Mouse (Mus musculus) intestine, embryonic 15.5 days (tissue): ENCODE measurements around the gene Tenm4. TPM values are rescaled to one million over a fixed set of nuclear protein-coding genes. Genes with fewer than 3 reads are reported as not detected.

ENCODE experiments used
- ATAC-seq: fragments of 200-750 bp; cut with Nextera tagmentation; 2 replicates; pipeline ENCODE4 v1.8.0; 2017; ENCODE audit warnings: moderate TSS enrichment, moderate library complexity
- H3K27ac ChIP-seq: fragments of 300-500 bp; sonication (generic); 2 replicates; pipeline ENCODE4 v1.5.1; 2015; ENCODE audit warnings: mild to moderate bottlenecking, inconsistent platforms
- H3K27me3 ChIP-seq: fragments of 300-500 bp; sonication (generic); replicated peaks from 2 replicates; pipeline ENCODE4 v1.6.1; 2015; ENCODE audit warnings: inconsistent platforms
- H3K36me3 ChIP-seq: fragments of 300-500 bp; sonication (generic); 2 replicates; pipeline ENCODE4 v1.6.1; 2015; ENCODE audit warnings: inconsistent platforms
- H3K4me1 ChIP-seq: fragments of 300-500 bp; sonication (generic); replicated peaks from 2 replicates; pipeline ENCODE4 v1.6.1; 2015; ENCODE audit warnings: inconsistent platforms
- H3K4me2 ChIP-seq: fragments of 300-500 bp; sonication (generic); replicated peaks from 2 replicates; pipeline ENCODE4 v1.6.1; 2015; ENCODE audit warnings: mild to moderate bottlenecking, inconsistent platforms
- H3K4me3 ChIP-seq: fragments of 300-500 bp; sonication (generic); replicated peaks from 2 replicates; pipeline ENCODE4 v1.5.1; 2015; ENCODE audit warnings: inconsistent platforms
- H3K9ac ChIP-seq: fragments of 300-500 bp; sonication (generic); 2 replicates; pipeline ENCODE4 v1.6.1; 2015; ENCODE audit warnings: inconsistent platforms
- H3K9me3 ChIP-seq: fragments of 300-500 bp; sonication (generic); 2 replicates; pipeline ENCODE4 v1.6.1; 2016; ENCODE audit warnings: inconsistent platforms
- WGBS: fragments of 180-500 bp; shearing (Covaris S2); methylation state at CpG from one replicate; pipeline ENCODE4 v1.1.7; 2015; 5-methylcytosine and 5-hydroxymethylcytosine counted together
- polyA plus RNA-seq: library from polyadenylated mRNA; unstranded; fragments of >200 nt; fragmentation: Nextera tagmentation; extraction: Ambion mirVana; gene quantifications from 2 replicates; pipeline ENCODE4 v1.2.1, GENCODE M21; 2015

The Tenm4 gene
- polyA plus RNA-seq, 1 experiment from 2014 or later: 22.0 TPM

DNA sequence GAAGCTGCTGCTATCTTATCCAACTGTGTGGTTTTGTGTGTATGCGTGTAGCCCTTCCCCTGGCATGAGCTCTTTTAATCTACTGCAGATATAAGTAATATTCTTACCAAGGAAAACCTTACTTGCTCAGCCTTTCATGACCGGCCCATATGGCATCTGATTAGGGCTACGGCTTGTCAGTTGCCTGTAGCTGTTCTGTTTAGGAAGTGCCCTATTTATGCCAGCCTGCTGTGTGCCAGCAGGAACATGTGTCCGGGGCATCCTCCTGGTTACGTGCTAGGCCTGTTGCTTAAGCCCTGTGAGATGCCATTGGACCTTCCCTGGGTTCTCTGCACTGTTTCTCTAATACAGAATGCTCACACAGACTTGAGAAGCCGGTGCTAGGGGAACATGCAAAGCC is 655.1 kb downstream of the Tenm4 start:
- 89% methylated on average over 6 of the region's 6 CpGs for WGBS
- H3K4me2 ChIP-seq: no peak overlapping the region
- no peaks in the 10 kb centered on the region for H3K36me3 ChIP-seq
- no peak overlapping the region for H3K9ac ChIP-seq
- no peak for ATAC-seq
- no peaks in the 10 kb centered on the region for H3K4me1 ChIP-seq
- H3K4me3 ChIP-seq: no peak overlapping the region
- no peaks in the 10 kb centered on the region for H3K27me3 ChIP-seq
- H3K27ac ChIP-seq: no peak overlapping the region
- H3K9me3 ChIP-seq: no peaks in the 10 kb centered on the region

DNA sequence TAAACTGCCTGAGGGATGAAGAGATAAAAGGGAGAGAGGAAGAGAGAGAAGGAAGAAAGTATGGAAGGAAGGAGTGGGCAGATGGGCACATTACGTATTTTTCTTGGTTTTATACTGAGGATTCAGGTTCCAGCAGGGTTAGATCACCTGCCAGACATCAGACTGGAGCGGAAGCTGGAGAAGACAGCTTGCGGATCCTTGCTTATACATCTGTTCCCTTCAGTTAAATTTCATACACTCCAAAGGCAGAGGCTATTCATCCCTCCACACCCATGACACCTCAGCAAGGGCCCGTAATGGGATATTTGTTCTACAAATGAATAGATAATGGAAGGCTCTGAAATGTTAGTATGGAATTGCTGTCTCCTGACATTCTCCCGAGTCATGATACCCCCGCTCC is 655.6 kb downstream of the Tenm4 start:
- Histone ChIP-seq H3K4me1 (no peaks in the 10 kb centered on the region), H3K27ac (no peak overlapping the region), H3K4me3 (no peak overlapping the region), H3K36me3 (no peaks in the 10 kb centered on the region), H3K9me3 (no peaks in the 10 kb centered on the region), H3K9ac (no peak overlapping the region), H3K27me3 (no peaks in the 10 kb centered on the region), H3K4me2 (no peak overlapping the region)
- ATAC-seq: no peak
- WGBS: 84% methylated on average over 6 of the region's 6 CpGs

- Histone ChIP-seq H3K4me2 (no peak overlapping the region), H3K9me3 (no peaks in the 10 kb centered on the region), H3K9ac (no peak overlapping the region), H3K27me3 (no peaks in the 10 kb centered on the region), H3K27ac (no peak overlapping the region), H3K4me3 (no peak overlapping the region), H3K4me1 (peaks cover 10% of the 10 kb centered on the region), H3K36me3 (no peaks in the 10 kb centered on the region)
- 0 out of 2 replicates have a peak, but pooled peaks have one; percentile 24 for ATAC-seq
- 30% methylated on average over 9 of the region's 9 CpGs for WGBS
These were observed 661.5 kb downstream of the Tenm4 start for GRCm38 (mm10) chr7:96832551-96832950.

GRCm38 (mm10) chr7:96833012-96833411 is 662.0 kb downstream of the Tenm4 start:
- Histone ChIP-seq H3K27ac (no peak overlapping the region), H3K9ac (no peak overlapping the region), H3K4me2 (no peak overlapping the region), H3K9me3 (no peaks in the 10 kb centered on the region), H3K4me3 (no peak overlapping the region), H3K36me3 (no peaks in the 10 kb centered on the region), H3K4me1 (peaks cover 10% of the 10 kb centered on the region), H3K27me3 (no peaks in the 10 kb centered on the region)
- no peak for ATAC-seq
- 57% methylated on average over 3 of the region's 3 CpGs for WGBS

DNA sequence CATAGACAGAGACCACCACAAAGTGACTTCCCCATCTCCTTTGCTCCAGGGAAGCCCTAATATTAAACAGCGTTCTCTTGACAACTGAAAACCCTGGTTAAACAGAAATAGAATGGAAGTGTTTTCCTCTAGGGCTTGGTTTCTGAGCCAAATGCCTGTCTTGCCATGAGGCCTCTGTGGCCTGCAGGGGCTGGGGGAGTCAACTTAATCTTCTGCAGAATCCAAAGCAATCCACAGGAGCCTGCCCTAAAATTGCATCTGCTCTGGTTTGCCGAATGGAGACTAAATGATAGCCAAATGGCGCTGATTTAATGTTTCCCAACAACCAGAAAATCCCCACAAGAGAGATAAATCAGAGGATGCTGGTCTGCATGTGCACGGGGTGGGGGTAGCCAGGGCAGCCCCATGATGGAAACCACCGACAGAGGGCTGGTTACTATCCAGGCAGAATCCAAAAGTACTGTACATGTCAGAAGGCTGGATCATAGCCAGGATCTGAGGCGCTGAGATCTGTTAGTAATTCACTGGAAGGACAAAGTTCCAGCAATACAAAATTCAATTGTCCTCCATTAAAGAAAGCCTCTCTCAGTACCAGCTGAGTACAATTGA is 663.7 kb downstream of the Tenm4 start:
- H3K27ac ChIP-seq: peak overlapping the region; percentile 78

DNA sequence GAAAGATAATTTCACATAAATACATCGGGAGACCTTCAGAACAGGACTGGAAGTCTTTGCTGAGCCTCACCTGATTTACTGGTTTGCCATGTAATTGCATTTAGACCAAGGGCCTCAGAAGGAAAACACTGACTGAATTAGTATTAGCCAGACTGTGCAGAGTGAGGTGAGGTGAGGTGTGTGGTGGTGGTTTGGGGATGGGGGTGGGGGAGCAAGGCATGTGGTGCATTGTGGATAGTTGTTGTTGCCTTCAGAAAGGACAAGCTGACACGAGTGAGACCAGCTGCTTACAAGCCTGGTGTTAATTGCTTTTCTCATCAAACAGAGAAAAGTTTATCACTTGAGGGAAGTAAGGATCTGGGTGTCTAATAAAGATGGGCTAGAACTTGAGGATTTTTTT is 664.3 kb downstream of the Tenm4 start:
- Histone ChIP-seq H3K4me1 (peaks cover 10% of the 10 kb centered on the region), H3K9me3 (no peaks in the 10 kb centered on the region), H3K27ac (peak overlapping the region; percentile 65), H3K36me3 (no peaks in the 10 kb centered on the region), H3K4me2 (no peak overlapping the region), H3K9ac (no peak overlapping the region), H3K27me3 (no peaks in the 10 kb centered on the region), H3K4me3 (no peak overlapping the region)
- ATAC-seq: peak; percentile 29
- WGBS: 31% methylated on average over 2 of the region's 2 CpGs

More for the DNA sequence above, 663.7 kb downstream of the Tenm4 start:
- 35% methylated on average over 6 of the region's 6 CpGs for WGBS
- no peaks in the 10 kb centered on the region for H3K9me3 ChIP-seq
- no peak overlapping the region for H3K4me2 ChIP-seq
- peaks cover 10% of the 10 kb centered on the region for H3K4me1 ChIP-seq
- no peaks in the 10 kb centered on the region for H3K36me3 ChIP-seq
- no peaks in the 10 kb centered on the region for H3K27me3 ChIP-seq
- peak; percentile 90 for ATAC-seq
- no peak overlapping the region for H3K4me3 ChIP-seq
- H3K9ac ChIP-seq: no peak overlapping the region

- Histone ChIP-seq H3K4me1 (peaks cover 7% of the 10 kb centered on the region), H3K27ac (no peak overlapping the region), H3K9ac (no peak overlapping the region), H3K9me3 (no peaks in the 10 kb centered on the region), H3K4me3 (no peak overlapping the region), H3K4me2 (no peak overlapping the region), H3K27me3 (no peaks in the 10 kb centered on the region), H3K36me3 (no peaks in the 10 kb centered on the region)
- WGBS: 93% methylated on average over 8 of the region's 8 CpGs
- ATAC-seq: no peak
These were observed 667.3 kb downstream of the Tenm4 start for GRCm38 (mm10) chr7:96838271-96838841.

DNA sequence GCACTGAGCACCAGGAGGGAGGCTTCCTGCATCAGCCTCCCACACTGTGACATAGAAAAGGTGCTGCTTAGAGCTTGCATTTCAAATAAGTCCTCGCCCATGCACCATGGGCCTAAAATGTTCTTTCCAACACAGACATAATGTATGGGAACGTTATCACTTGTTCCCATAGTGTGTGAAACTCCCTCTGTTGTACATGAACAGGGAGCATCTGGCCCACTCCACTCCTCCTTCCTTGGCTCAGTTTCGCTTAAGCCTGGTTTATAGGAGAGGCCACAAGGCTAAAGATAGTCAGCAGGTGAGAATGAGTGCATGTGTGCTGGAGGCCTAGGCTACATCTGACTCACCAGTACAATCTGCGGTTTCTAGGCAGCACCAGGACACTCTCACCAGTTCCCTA is 667.9 kb downstream of the Tenm4 start:
- peaks cover 7% of the 10 kb centered on the region for H3K4me1 ChIP-seq
- no peak overlapping the region for H3K9ac ChIP-seq
- H3K4me3 ChIP-seq: no peak overlapping the region
- no peak overlapping the region for H3K4me2 ChIP-seq
- no peak overlapping the region for H3K27ac ChIP-seq
- WGBS: 88% methylated on average over 4 of the region's 4 CpGs
- H3K27me3 ChIP-seq: no peaks in the 10 kb centered on the region
- ATAC-seq: no peak
- no peaks in the 10 kb centered on the region for H3K9me3 ChIP-seq
- no peaks in the 10 kb centered on the region for H3K36me3 ChIP-seq

DNA sequence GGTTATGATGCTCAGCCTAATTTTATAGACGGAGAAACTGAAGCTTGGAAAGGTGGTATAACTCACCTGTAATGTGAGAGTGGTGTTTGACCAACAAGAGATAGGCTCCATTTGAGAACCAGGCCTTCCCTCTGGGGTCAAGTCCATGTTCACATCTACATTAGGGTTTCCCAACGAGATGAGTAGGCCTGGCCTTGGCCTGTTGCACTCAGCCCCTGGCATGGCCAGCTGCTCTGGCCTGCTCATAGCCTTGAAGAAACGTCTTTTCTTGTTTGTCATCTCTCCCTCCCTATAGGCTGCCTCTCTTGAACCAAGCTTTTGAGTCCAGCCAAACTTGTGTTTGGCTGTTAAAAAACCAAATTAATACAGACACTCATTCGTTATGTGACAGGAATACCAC is 668.5 kb downstream of the Tenm4 start:
- Histone ChIP-seq H3K36me3 (no peaks in the 10 kb centered on the region), H3K4me2 (no peak overlapping the region), H3K4me1 (peaks cover 11% of the 10 kb centered on the region), H3K4me3 (no peak overlapping the region), H3K9ac (no peak overlapping the region), H3K27me3 (no peaks in the 10 kb centered on the region), H3K27ac (no peak overlapping the region), H3K9me3 (no peaks in the 10 kb centered on the region)
- 77% methylated on average over 4 of the region's 4 CpGs for WGBS
- no peak for ATAC-seq

- WGBS: 65% methylated on average over 12 of the region's 12 CpGs
- Histone ChIP-seq H3K4me3 (no peak overlapping the region), H3K9me3 (no peaks in the 10 kb centered on the region), H3K27me3 (no peaks in the 10 kb centered on the region), H3K36me3 (no peaks in the 10 kb centered on the region), H3K27ac (0 out of 2 replicates have a peak overlapping the region, but pooled peaks have one; percentile 22), H3K4me2 (no peak overlapping the region), H3K4me1 (peaks cover 6% of the 10 kb centered on the region; the same call in 1 of the 2 replicates), H3K9ac (no peak overlapping the region)
- ATAC-seq: no peak
These were observed 671.6 kb downstream of the Tenm4 start for GRCm38 (mm10) chr7:96842477-96843255.

GRCm38 (mm10) chr7:96844104-96844894 is 673.3 kb downstream of the Tenm4 start:
- H3K4me3 ChIP-seq: no peak overlapping the region
- 23% methylated on average over 8 of the region's 8 CpGs for WGBS
- no peak overlapping the region for H3K9ac ChIP-seq
- peaks cover 6% of the 10 kb centered on the region; the same call in 1 of the 2 replicates for H3K4me1 ChIP-seq
- H3K4me2 ChIP-seq: no peak overlapping the region
- no peaks in the 10 kb centered on the region for H3K9me3 ChIP-seq
- peak overlapping the region; percentile 77 for H3K27ac ChIP-seq
- H3K27me3 ChIP-seq: no peaks in the 10 kb centered on the region
- peak; percentile 78 for ATAC-seq
- H3K36me3 ChIP-seq: no peaks in the 10 kb centered on the region

GRCm38 (mm10) chr7:96852781-96853180 is 681.7 kb downstream of the Tenm4 start:
- no peaks in the 10 kb centered on the region for H3K36me3 ChIP-seq
- H3K4me1 ChIP-seq: no peaks in the 10 kb centered on the region
- no peaks in the 10 kb centered on the region for H3K27me3 ChIP-seq
- no peak overlapping the region for H3K4me2 ChIP-seq
- H3K4me3 ChIP-seq: no peak overlapping the region
- ATAC-seq: no peak
- no peaks in the 10 kb centered on the region for H3K9me3 ChIP-seq
- no peak overlapping the region for H3K27ac ChIP-seq
- WGBS: 83% methylated on average over 2 of the region's 2 CpGs
- H3K9ac ChIP-seq: no peak overlapping the region
